Mouse (Mus musculus) MEL (cell line): Measurements from ENCODE around the gene Map7d1.

Experiments
- CTCF ChIP-seq, 3 experiments: IDR thresholded peaks in 2 of 3; conservative IDR thresholded peaks in 1 of 3; 2 replicates each; pipeline ENCODE4 v1.5.1; 2011 to 2012; ENCODE audit warnings: low read length in 3 of 3, low read depth in 2 of 3, mild to moderate bottlenecking in 2 of 3, improper control_type of control experiment in 1 of 3, inconsistent platforms in 1 of 3, mixed read lengths in 1 of 3, moderate library complexity in 1 of 3; ENCODE audit not compliant: control insufficient read depth in 1 of 3, insufficient read depth in 1 of 3, poor library complexity in 1 of 3, severe bottlenecking in 1 of 3
- EP300 ChIP-seq, 2 experiments: IDR thresholded peaks; 2 replicates each; pipeline ENCODE4 v1.6.1; 2011; ENCODE audit warnings: improper control_type of control experiment in 2 of 2, low read length in 2 of 2, low read depth in 1 of 2, mild to moderate bottlenecking in 1 of 2
- KAT2A ChIP-seq: conservative IDR thresholded peaks from 2 replicates; pipeline ENCODE4 v1.6.1; 2012; ENCODE audit warnings: low read depth, low read length, improper control_type of control experiment, inconsistent platforms
- MAFK ChIP-seq: IDR thresholded peaks from 2 replicates; pipeline ENCODE4 v1.6.1; 2011; ENCODE audit warnings: low read depth, mild to moderate bottlenecking, low read length, improper control_type of control experiment, borderline replicate concordance
- MAX ChIP-seq: IDR thresholded peaks from 2 replicates; pipeline ENCODE4 v1.6.1; 2011; ENCODE audit warnings: low read length, improper control_type of control experiment
- MEF2A ChIP-seq: IDR thresholded peaks from 2 replicates; pipeline ENCODE4 v1.6.1; 2014; ENCODE audit warnings: low read depth, mild to moderate bottlenecking, inconsistent platforms, low read length, improper control_type of control experiment; ENCODE audit not compliant: poor library complexity, insufficient replicate concordance, severe bottlenecking; ENCODE audit errors: extremely low read depth
- NRF1 ChIP-seq: IDR thresholded peaks from 2 replicates; pipeline ENCODE4 v1.6.1; 2014; ENCODE audit warnings: low read depth, mild to moderate bottlenecking, inconsistent platforms, low read length, improper control_type of control experiment, moderate library complexity; ENCODE audit not compliant: poor library complexity, insufficient read depth, severe bottlenecking
- POLR2AphosphoS2 ChIP-seq: IDR thresholded peaks from 2 replicates; pipeline ENCODE4 v1.6.1; 2011; ENCODE audit warnings: low read length, improper control_type of control experiment
- TBP ChIP-seq: IDR thresholded peaks from 2 replicates; pipeline ENCODE4 v1.8.0; 2011; ENCODE audit warnings: low read depth, low read length, improper control_type of control experiment
- TCF12 ChIP-seq: IDR thresholded peaks from 2 replicates; pipeline ENCODE4 v1.6.1; 2014; ENCODE audit warnings: low read depth, mild to moderate bottlenecking, inconsistent platforms, low read length, improper control_type of control experiment, moderate library complexity
- ZMIZ1 ChIP-seq: IDR thresholded peaks from 2 replicates; pipeline ENCODE4 v1.6.1; 2012; ENCODE audit warnings: low read depth, mild to moderate bottlenecking, inconsistent platforms, low read length, improper control_type of control experiment, moderate library complexity

DNA sequence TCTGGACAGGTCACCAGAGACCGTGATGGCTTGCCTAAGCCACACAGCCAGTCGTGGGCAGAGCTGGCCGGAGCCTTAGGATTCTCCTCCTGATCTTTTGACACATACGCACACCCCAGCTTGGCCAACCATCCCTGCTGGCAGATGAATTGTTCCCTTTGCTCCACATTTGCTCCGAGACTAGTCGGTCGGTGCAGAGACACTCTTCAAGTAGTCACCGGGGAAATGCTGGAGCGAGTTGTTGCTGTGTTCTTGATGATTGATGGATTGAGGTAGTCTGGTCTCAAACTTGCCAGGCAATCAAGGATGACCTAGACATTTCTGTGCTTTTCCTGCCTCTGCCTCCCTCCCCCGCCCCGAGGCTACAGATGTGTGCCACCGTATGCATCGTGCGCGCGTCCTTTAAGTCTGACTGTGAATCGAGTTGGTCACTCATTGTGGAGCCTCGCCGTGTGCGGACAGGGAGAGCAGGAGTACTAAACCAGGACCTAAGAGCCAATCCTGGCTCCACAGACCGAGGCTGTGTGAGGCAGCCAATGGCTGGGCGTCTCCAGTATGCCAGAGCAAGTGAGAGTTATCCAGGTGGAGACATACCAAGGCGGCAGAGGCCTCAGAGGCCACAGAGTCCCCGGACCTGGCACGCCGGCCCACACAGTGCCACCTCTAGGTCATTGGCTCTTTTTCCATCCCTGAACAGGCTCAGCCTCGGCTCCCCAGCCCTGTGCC lies 45.6 kb upstream of the Map7d1 start:
- TF ChIP-seq EP300 (IDR thresholded peaks at IDR 0.05; ENCODE audit: low read depth in 1 of 2, low read length in 2 of 2) (no peak), MAFK (no peak), TBP (no peak), TCF12 (no peak), CTCF (IDR thresholded peaks at IDR 0.05 in 2 of 3, conservative IDR thresholded peaks at IDR 0.05 in 1 of 3; ENCODE audit: control insufficient read depth in 1 of 3, insufficient read depth in 1 of 3, low read depth in 2 of 3, low read length in 3 of 3, poor library complexity in 1 of 3, severe bottlenecking in 1 of 3) (no peak), NRF1 (no peak), POLR2AphosphoS2 (no peak), ZMIZ1 (no peak), MEF2A (no peak), KAT2A (no peak), MAX (no peak)
